Mouse (Mus musculus): ENCODE data around the gene Lamtor2. TPM values are rescaled to one million over a fixed set of nuclear protein-coding genes. Genes with fewer than 3 reads are reported as not detected.

The Lamtor2 gene
- total and polyA plus RNA-seq, 3 experiments = 125 to 188 TPM; not detected in 1

- H3K79me2 ChIP-seq (ENCODE audit: control insufficient read depth, insufficient read depth, low read length, poor library complexity) = peaks cover 12% of the 10 kb centered on the region
- no peaks in the 10 kb centered on the region for H3K9me3 ChIP-seq (replicated peaks; ENCODE audit: insufficient read depth, low read length)
- peak within 1 kb of the TSS; percentile 80 for H3K9ac ChIP-seq (ENCODE audit: control insufficient read depth, low read depth, low read length, poor library complexity, severe bottlenecking)
- H3K27me3 ChIP-seq (ENCODE audit: control insufficient read depth in 1 of 2, insufficient read depth in 2 of 2, low read length in 2 of 2) = no peaks in the 10 kb centered on the region
- H3K36me3 ChIP-seq (ENCODE audit: control insufficient read depth in 1 of 2, insufficient read depth in 2 of 2, low read length in 2 of 2) = peaks cover 0 to 13% of the 10 kb centered on the region in 2 experiments; a peak in 2 of 4 replicates
- TF ChIP-seq MYB (IDR thresholded peaks at IDR 0.05; ENCODE audit: low read depth, low read length) = no peak
- TF ChIP-seq ETS1 (IDR thresholded peaks at IDR 0.05; ENCODE audit: low read depth, low read length) = no peak
- no peak for TF ChIP-seq TCF12 (IDR thresholded peaks at IDR 0.05; ENCODE audit: low read depth, low read length)
- TF ChIP-seq SMC3 (IDR thresholded peaks at IDR 0.05; ENCODE audit: low read depth, low read length) = no peak
- no peak for TF ChIP-seq BHLHE40 (IDR thresholded peaks at IDR 0.05; ENCODE audit: borderline replicate concordance, low read depth, low read length)
- TF ChIP-seq MAX (IDR thresholded peaks at IDR 0.05; ENCODE audit: low read length) = no peak
- TF ChIP-seq E2F4 (IDR thresholded peaks at IDR 0.05; ENCODE audit: borderline replicate concordance, low read depth, low read length) = no peak
- no peak for TF ChIP-seq POLR2AphosphoS5 (IDR thresholded peaks at IDR 0.05; ENCODE audit: borderline replicate concordance, low read depth, low read length)
- peak within 1 kb of the TSS; percentile 75 to 91 for H3K4me3 ChIP-seq (ENCODE audit: control insufficient read depth in 1 of 2, insufficient read depth in 1 of 2, low read depth in 2 of 2, low read length in 2 of 2)
- H3K4me1 ChIP-seq (ENCODE audit: control insufficient read depth in 1 of 2, insufficient read depth in 2 of 2, low read length in 2 of 2) = peaks cover 9 to 20% of the 10 kb centered on the region in 2 experiments
- H3K27ac ChIP-seq (ENCODE audit: control insufficient read depth, low read depth, low read length) = peak within 1 kb of the TSS; percentile 41
- DNase-seq (ENCODE audit: low read depth, low spot score) = peak; percentile 47
Observed at GRCm38 (mm10) chr3:88532299-88532674, 20.6 kb downstream of the Lamtor2 start, which contains the start of gene Mex3a. Gene Mex3a (plus strand): TSS chr3:88532395.

GRCm38 (mm10) chr3:88531348-88532298 is 21.3 kb downstream of the Lamtor2 start:
- Histone ChIP-seq H3K27me3 (ENCODE audit: control insufficient read depth in 1 of 2, insufficient read depth in 2 of 2, low read length in 2 of 2) (no peaks in the 10 kb centered on the region), H3K79me2 (ENCODE audit: control insufficient read depth, insufficient read depth, low read length, poor library complexity) (peaks cover 12% of the 10 kb centered on the region), H3K36me3 (ENCODE audit: control insufficient read depth in 1 of 2, insufficient read depth in 2 of 2, low read length in 2 of 2) (peaks cover 0 to 13% of the 10 kb centered on the region in 2 experiments; a peak in 2 of 4 replicates), H3K27ac (ENCODE audit: control insufficient read depth, low read depth, low read length) (peak overlapping the region; percentile 41), H3K4me3 (ENCODE audit: control insufficient read depth in 1 of 2, insufficient read depth in 1 of 2, low read depth in 2 of 2, low read length in 2 of 2) (peak overlapping the region; percentile 75 to 91), H3K9ac (ENCODE audit: control insufficient read depth, low read depth, low read length, poor library complexity, severe bottlenecking) (peak overlapping the region; percentile 80), H3K9me3 (replicated peaks; ENCODE audit: insufficient read depth, low read length) (no peaks in the 10 kb centered on the region), H3K4me1 (ENCODE audit: control insufficient read depth in 1 of 2, insufficient read depth in 2 of 2, low read length in 2 of 2) (peaks cover 9 to 20% of the 10 kb centered on the region in 2 experiments)
- DNase-seq (ENCODE audit: low read depth, low spot score) = peak; percentile 93
- TF ChIP-seq ELF1 (IDR thresholded peaks at IDR 0.05; ENCODE audit: low read depth, low read length) (peak; percentile 82), KAT2A (conservative IDR thresholded peaks at IDR 0.05; ENCODE audit: low read depth, low read length) (peak; percentile 93), MAZ (IDR thresholded peaks at IDR 0.05; ENCODE audit: low read depth, low read length) (peak; percentile 100), MAX (IDR thresholded peaks at IDR 0.05; ENCODE audit: low read length) (peak; percentile 83), USF2 (IDR thresholded peaks at IDR 0.05; ENCODE audit: borderline replicate concordance in 1 of 2, insufficient read depth in 1 of 2, low read depth in 1 of 2, low read length in 2 of 2) (no peak), GABPA (IDR thresholded peaks at IDR 0.05; ENCODE audit: low read depth, low read length) (0 out of 2 replicates have a peak, but pooled peaks have one; percentile 10), MYC (IDR thresholded peaks at IDR 0.05; ENCODE audit: low read depth, low read length) (peak; percentile 84; the same call in 1 of the 2 replicates), USF1 (IDR thresholded peaks at IDR 0.05; ENCODE audit: low read depth, low read length) (0 out of 2 replicates have a peak, but pooled peaks have one; percentile 43), SIN3A (IDR thresholded peaks at IDR 0.05; ENCODE audit: low read length) (peak; percentile 99), EP300 (IDR thresholded peaks at IDR 0.05; ENCODE audit: low read depth in 1 of 2, low read length in 2 of 2) (peak in 1 of 2 experiments; percentile 31; a peak in 2 of 4 replicates), ZMIZ1 (IDR thresholded peaks at IDR 0.05; ENCODE audit: low read depth, low read length) (peak; percentile 75), HCFC1 (IDR thresholded peaks at IDR 0.05; ENCODE audit: low read depth, low read length) (peak; percentile 98), TCF12 (IDR thresholded peaks at IDR 0.05; ENCODE audit: low read depth, low read length) (peak; percentile 57; the same call in 1 of the 2 replicates), BHLHE40 (IDR thresholded peaks at IDR 0.05; ENCODE audit: borderline replicate concordance, low read depth, low read length) (0 out of 2 replicates have a peak, but pooled peaks have one; percentile 22), ZC3H11A (IDR thresholded peaks at IDR 0.05; ENCODE audit: low read depth, low read length) (no peak), NELFE (IDR thresholded peaks at IDR 0.05; ENCODE audit: low read depth, low read length) (peak; percentile 58), POLR2AphosphoS5 (IDR thresholded peaks at IDR 0.05; ENCODE audit: borderline replicate concordance, low read depth, low read length) (no peak), GATA1 (IDR thresholded peaks at IDR 0.05; ENCODE audit: low read depth, low read length) (no peak), MAFK (IDR thresholded peaks at IDR 0.05; ENCODE audit: borderline replicate concordance, low read depth, low read length) (no peak), POLR2AphosphoS2 (IDR thresholded peaks at IDR 0.05; ENCODE audit: low read length) (peak; percentile 53; the same call in 1 of the 2 replicates), ZNF384 (IDR thresholded peaks at IDR 0.05; ENCODE audit: low read depth, low read length) (no peak), CHD1 (IDR thresholded peaks at IDR 0.05; ENCODE audit: low read depth, low read length) (peak; percentile 78; the same call in 1 of the 2 replicates), CHD2 (IDR thresholded peaks at IDR 0.05; ENCODE audit: low read length) (peak; percentile 53), RCOR1 (IDR thresholded peaks at IDR 0.05; ENCODE audit: low read depth, low read length) (no peak)

Data from MEL (cell line).